Mouse (Mus musculus) T-helper 1 cell (primary cell): ENCODE results near the gene Sult2a3.
"Not testable (repeated sequence)": the region's sequence is repeated elsewhere in the genome, so short reads cannot be mapped to it uniquely, and the experiment has no call there.

Experiments used
- in situ Hi-C: fragments of 300-600 bp; cut with MboI, MseI; formaldehyde crosslinking; loops from one replicate; pipeline ENCODE4 v1.15.1; 2025; ENCODE audit warnings: high pct_unique_total_duplicates

Gene Sult2a3

GRCm38 (mm10) chr7:14122944-14123343, at the start of gene Sult2a3:
Sult2a3 (minus strand) TSS chr7:14123044.
- in situ Hi-C loops = no loop called here

- in situ Hi-C loops = no loop called here
Observed at GRCm38 (mm10) chr7:14120436-14120835, 2.4 kb downstream of the Sult2a3 start.

GRCm38 (mm10) chr7:14119865-14120264, 3.0 kb downstream of the Sult2a3 start:
- in situ Hi-C loops = not testable (repeated sequence)

- in situ Hi-C loops = no loop called here
Observed at GRCm38 (mm10) chr7:14116761-14117160, 6.1 kb downstream of the Sult2a3 start.

- in situ Hi-C loops = not testable (repeated sequence)
Observed at GRCm38 (mm10) chr7:14114471-14114870, 8.4 kb downstream of the Sult2a3 start.

- in situ Hi-C loops = not testable (repeated sequence)
Observed at GRCm38 (mm10) chr7:14047821-14048220, 75.0 kb downstream of the Sult2a3 start.

GRCm38 (mm10) chr7:14030831-14031230, 92.0 kb downstream of the Sult2a3 start:
- in situ Hi-C loops = not testable (repeated sequence)
